Mouse (Mus musculus): ENCODE measurements around the gene Gm43738. TPM values are rescaled to one million over a fixed set of nuclear protein-coding genes. Genes with fewer than 3 reads are reported as not detected.

Gm43738 gene
- polyA plus RNA-seq, 1 experiment: not detected

GRCm38 (mm10) chr3:89102495-89103290, 1.8 kb upstream of the Gm43738 start:
- Histone ChIP-seq H3K27me3 (ENCODE audit: control insufficient read depth, insufficient read depth, low read length) (no peaks in the 10 kb centered on the region), H3K36me3 (ENCODE audit: control insufficient read depth, insufficient read depth, low read length) (no peaks in the 10 kb centered on the region), H3K27ac (ENCODE audit: control insufficient read depth, insufficient read depth, low read depth, low read length) (peak overlapping the region; percentile 16; the same call in 1 of the 2 replicates), H3K4me1 (ENCODE audit: control insufficient read depth, insufficient read depth, low read length) (peaks cover 9% of the 10 kb centered on the region), H3K4me3 (ENCODE audit: control insufficient read depth, low read depth, low read length) (peak overlapping the region; percentile 71)
- TF ChIP-seq POLR2A (IDR thresholded peaks at IDR 0.05; ENCODE audit: control insufficient read depth, low read depth, low read length) (no peak), CTCF (IDR thresholded peaks at IDR 0.05; ENCODE audit: control insufficient read depth, insufficient read depth, insufficient replicate concordance, low read depth, low read length) (no peak)

GRCm38 (mm10) chr3:89101812-89102494, 1.1 kb upstream of the Gm43738 start, which contains the start of gene Fdps:
Gene Fdps (minus strand): TSS chr3:89101959.
- Histone ChIP-seq H3K27me3 (ENCODE audit: control insufficient read depth, insufficient read depth, low read length) (no peaks in the 10 kb centered on the region), H3K27ac (ENCODE audit: control insufficient read depth, insufficient read depth, low read depth, low read length) (peak within 1 kb of the TSS; percentile 61), H3K36me3 (ENCODE audit: control insufficient read depth, insufficient read depth, low read length) (no peaks in the 10 kb centered on the region), H3K4me3 (ENCODE audit: control insufficient read depth, low read depth, low read length) (peak within 1 kb of the TSS; percentile 86), H3K4me1 (ENCODE audit: control insufficient read depth, insufficient read depth, low read length) (peaks cover 9% of the 10 kb centered on the region)
- TF ChIP-seq CTCF (IDR thresholded peaks at IDR 0.05; ENCODE audit: control insufficient read depth, insufficient read depth, insufficient replicate concordance, low read depth, low read length) (no peak), POLR2A (IDR thresholded peaks at IDR 0.05; ENCODE audit: control insufficient read depth, low read depth, low read length) (peak; percentile 50; the same call in 1 of the 2 replicates)

DNA sequence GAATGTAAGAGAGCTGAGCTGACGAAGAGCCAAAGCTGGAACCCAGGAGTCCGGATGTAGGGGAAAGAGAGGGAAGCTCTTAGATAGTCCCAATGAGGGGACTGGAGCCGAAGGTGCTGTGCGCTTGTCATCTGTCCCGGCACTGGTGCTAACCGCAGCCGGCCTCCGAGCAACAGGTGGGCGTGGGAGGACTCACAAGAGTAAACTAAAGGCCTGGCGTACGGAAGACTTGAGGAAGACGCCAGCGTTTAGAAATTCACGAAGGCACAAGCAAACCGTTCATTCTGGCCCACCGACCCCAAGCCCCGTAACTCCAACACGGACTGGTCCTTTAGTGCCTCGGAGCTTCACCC, 536 bp upstream of the Gm43738 start:
- Histone ChIP-seq H3K27me3 (ENCODE audit: control insufficient read depth, insufficient read depth, low read length) (no peaks in the 10 kb centered on the region), H3K36me3 (ENCODE audit: control insufficient read depth, insufficient read depth, low read length) (no peaks in the 10 kb centered on the region), H3K4me1 (ENCODE audit: control insufficient read depth, insufficient read depth, low read length) (peaks cover 9% of the 10 kb centered on the region), H3K4me3 (ENCODE audit: control insufficient read depth, low read depth, low read length) (peak overlapping the region; percentile 86), H3K27ac (ENCODE audit: control insufficient read depth, insufficient read depth, low read depth, low read length) (peak overlapping the region; percentile 61)
- TF ChIP-seq CTCF (IDR thresholded peaks at IDR 0.05; ENCODE audit: control insufficient read depth, insufficient read depth, insufficient replicate concordance, low read depth, low read length): no peak
- no peak for TF ChIP-seq POLR2A (IDR thresholded peaks at IDR 0.05; ENCODE audit: control insufficient read depth, low read depth, low read length)

DNA sequence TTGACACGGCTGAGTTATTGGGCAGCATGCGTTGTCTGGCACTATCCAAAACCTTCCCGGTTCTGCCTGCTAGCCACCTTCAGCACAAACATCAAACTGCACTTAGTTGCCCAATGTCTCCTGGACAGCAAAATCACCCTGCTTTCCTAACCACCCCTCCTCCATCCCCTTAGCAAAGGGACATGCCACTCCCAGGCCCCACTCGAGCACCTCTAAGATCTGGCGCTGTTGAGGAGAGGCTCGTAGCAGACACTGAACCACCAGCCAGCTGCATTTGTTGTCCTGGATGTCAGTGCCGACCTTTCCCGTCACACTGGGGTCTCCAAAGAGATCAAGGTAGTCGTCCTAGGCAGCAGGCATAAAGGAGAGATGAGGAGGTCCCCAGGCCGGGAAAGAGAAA, 6.9 kb downstream of the Gm43738 start:
- Histone ChIP-seq H3K4me3 (ENCODE audit: control insufficient read depth, low read depth, low read length) (no peak overlapping the region), H3K36me3 (ENCODE audit: control insufficient read depth, insufficient read depth, low read length) (no peaks in the 10 kb centered on the region), H3K27ac (ENCODE audit: control insufficient read depth, insufficient read depth, low read depth, low read length) (no peak overlapping the region), H3K4me1 (ENCODE audit: control insufficient read depth, insufficient read depth, low read length) (peaks cover 31% of the 10 kb centered on the region), H3K27me3 (ENCODE audit: control insufficient read depth, insufficient read depth, low read length) (no peaks in the 10 kb centered on the region; the same call in 1 of the 2 replicates)
- TF ChIP-seq POLR2A (IDR thresholded peaks at IDR 0.05; ENCODE audit: control insufficient read depth, low read depth, low read length): no peak
- TF ChIP-seq CTCF (IDR thresholded peaks at IDR 0.05; ENCODE audit: control insufficient read depth, insufficient read depth, insufficient replicate concordance, low read depth, low read length): no peak

DNA sequence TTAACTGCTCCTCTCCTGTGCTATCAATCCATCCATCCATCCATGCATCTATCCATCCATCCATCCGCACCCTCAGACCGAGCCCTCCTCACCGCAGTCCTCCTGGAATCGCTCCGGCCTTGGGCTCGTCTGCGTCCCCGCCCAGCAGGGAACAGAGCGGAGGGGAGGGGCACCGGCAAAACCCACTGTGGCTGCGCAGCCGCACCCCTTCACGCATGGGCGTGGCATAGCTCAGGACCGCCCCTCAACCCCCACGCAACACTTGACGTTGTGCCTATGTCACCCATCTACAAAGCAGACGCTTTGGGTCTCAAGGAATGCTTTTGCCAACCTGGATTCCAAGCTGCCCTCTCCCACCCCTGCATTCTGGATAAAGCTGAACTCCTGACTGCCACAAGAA, 7.7 kb downstream of the Gm43738 start, which contains the start of gene Rusc1:
TSS of gene Rusc1 (minus strand) at position 137 of the 400 bp plus-strand sequence.
- H3K4me1 ChIP-seq (ENCODE audit: control insufficient read depth, insufficient read depth, low read length): peaks cover 32% of the 10 kb centered on the region
- peak within 1 kb of the TSS; percentile 47 for H3K4me3 ChIP-seq (ENCODE audit: control insufficient read depth, low read depth, low read length)
- no peak for TF ChIP-seq POLR2A (IDR thresholded peaks at IDR 0.05; ENCODE audit: control insufficient read depth, low read depth, low read length)
- no peak for TF ChIP-seq CTCF (IDR thresholded peaks at IDR 0.05; ENCODE audit: control insufficient read depth, insufficient read depth, insufficient replicate concordance, low read depth, low read length)
- H3K36me3 ChIP-seq (ENCODE audit: control insufficient read depth, insufficient read depth, low read length): no peaks in the 10 kb centered on the region
- H3K27ac ChIP-seq (ENCODE audit: control insufficient read depth, insufficient read depth, low read depth, low read length): no peak within 1 kb of the TSS
- no peaks in the 10 kb centered on the region; the same call in 1 of the 2 replicates for H3K27me3 ChIP-seq (ENCODE audit: control insufficient read depth, insufficient read depth, low read length)

DNA sequence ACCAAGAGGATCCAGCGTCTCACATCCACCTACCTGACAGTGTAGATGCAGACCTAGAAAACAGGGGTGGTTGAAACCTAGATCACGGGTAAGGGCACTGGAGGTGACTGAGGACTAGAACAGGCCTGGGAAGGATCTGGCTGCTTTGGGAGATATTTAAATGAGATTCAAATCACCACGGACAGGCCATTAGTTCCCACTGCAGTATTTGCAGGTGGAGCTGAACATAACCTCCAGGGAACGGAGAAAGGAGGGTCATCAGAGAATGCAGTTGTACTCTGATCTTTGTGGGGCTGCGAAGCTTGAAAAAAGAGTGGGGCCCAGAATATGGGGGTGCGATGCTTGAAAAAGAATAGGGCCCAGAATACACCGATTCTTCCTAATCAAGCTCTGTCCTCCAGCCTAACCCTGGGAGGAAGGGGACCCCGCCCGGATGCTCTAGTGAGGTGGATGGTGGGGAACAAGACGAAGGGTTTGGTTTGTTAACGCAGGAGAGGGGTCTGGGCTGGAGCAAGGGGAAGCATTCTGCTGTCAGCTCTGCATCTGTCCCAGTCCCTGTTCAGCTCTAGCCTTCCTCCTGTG, 8.3 kb downstream of the Gm43738 start:
- TF ChIP-seq CTCF (IDR thresholded peaks at IDR 0.05; ENCODE audit: control insufficient read depth, insufficient read depth, insufficient replicate concordance, low read depth, low read length): no peak
- TF ChIP-seq POLR2A (IDR thresholded peaks at IDR 0.05; ENCODE audit: control insufficient read depth, low read depth, low read length): no peak
- Histone ChIP-seq H3K27me3 (ENCODE audit: control insufficient read depth, insufficient read depth, low read length) (no peaks in the 10 kb centered on the region; the same call in 1 of the 2 replicates), H3K36me3 (ENCODE audit: control insufficient read depth, insufficient read depth, low read length) (no peaks in the 10 kb centered on the region), H3K4me1 (ENCODE audit: control insufficient read depth, insufficient read depth, low read length) (peaks cover 34% of the 10 kb centered on the region), H3K27ac (ENCODE audit: control insufficient read depth, insufficient read depth, low read depth, low read length) (no peak overlapping the region), H3K4me3 (ENCODE audit: control insufficient read depth, low read depth, low read length) (peak overlapping the region; percentile 47)
